ENCODE assay signal across 12 mouse cellular contexts in the genomic region with DNA sequence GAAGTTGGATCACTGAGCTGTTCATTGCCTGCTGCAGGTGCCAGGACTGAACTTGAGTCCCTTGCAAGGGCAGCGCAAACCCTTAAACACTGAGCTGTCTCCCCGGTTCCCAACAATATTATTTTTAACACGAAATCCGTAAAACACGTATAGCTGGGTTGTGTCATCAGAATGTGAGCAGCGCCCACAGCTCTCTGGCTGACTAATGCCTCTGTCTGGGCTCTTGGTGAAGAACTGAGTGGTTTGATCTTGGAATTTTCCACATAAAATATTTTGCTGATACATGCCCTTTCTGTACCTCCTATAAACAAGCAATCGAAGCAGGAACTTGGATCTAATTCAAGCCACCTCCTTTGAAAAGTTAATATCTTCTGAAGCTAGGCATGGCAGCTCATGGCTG. TPM values are rescaled to one million over a fixed set of nuclear protein-coding genes. Genes with fewer than 3 reads are reported as not detected.
DNase-seq lines count a peak whose midpoint lies in the region; ATAC-seq and TF ChIP-seq lines count a peak whose summit lies in the region.
"Had no signal": no experiment of that assay in that cellular context is flagged by ENCODE, and none has a peak within 500 bp of the region (broad histone marks: within the 10 kb centered on the region; RNA-seq: fewer than 3 reads in every experiment).

No protein-coding gene starts in this region.

- 51% methylated on average over 7 of the region's 7 CpGs for WGBS in kidney, adult 2 months
- 78% methylated on average over 7 of the region's 7 CpGs for WGBS in kidney, embryonic 16.5 days
- 48% methylated on average over 7 of the region's 7 CpGs for WGBS in lung, postnatal 0 days
- WGBS in stomach, embryonic 15.5 days: 73% methylated on average over 7 of the region's 7 CpGs

- H3K27ac ChIP-seq in kidney, adult 2 months (ENCODE audit: insufficient read depth, low read depth, low read length): peak overlapping the region; percentile 96
- no peak overlapping the region for H3K27ac ChIP-seq in kidney, embryonic 16.5 days (ENCODE audit: low read length)
- peak overlapping the region; percentile 68; the same call in 1 of the 2 replicates for H3K27ac ChIP-seq in lung, postnatal 0 days (ENCODE audit: low read length)
- H3K27ac ChIP-seq in cortical plate, adult 2 months (ENCODE audit: insufficient read depth, low read length): peak overlapping the region; percentile 96
- peak overlapping the region; percentile 26; the same call in 1 of the 2 replicates for H3K27ac ChIP-seq in stomach, embryonic 15.5 days
- H3K27ac ChIP-seq: lung, embryonic 15.5 days had no signal

- TF ChIP-seq EP300 in lung, postnatal 0 days (IDR thresholded peaks at IDR 0.05): no peak

- peak; percentile 81 for DNase-seq in kidney, adult 2 months
- DNase-seq in lung, postnatal 0 days (ENCODE audit: low spot score): peak; percentile 37
- DNase-seq in lung, postnatal 36 days: no peak
- no peak for DNase-seq in layer of hippocampus, postnatal 25 days (ENCODE audit: extremely low spot score in 1 of 2, low spot score in 1 of 2)
- DNase-seq: cerebellum, adult 9-11 months; heart, postnatal 4 days; retina, postnatal 1 day had no signal

- no peaks in the 10 kb centered on the region for H3K27me3 ChIP-seq in kidney, adult 2 months (replicated peaks; ENCODE audit: control insufficient read depth, insufficient read depth, low read length)
- H3K27me3 ChIP-seq in kidney, embryonic 16.5 days (ENCODE audit: insufficient read depth, low read length): no peaks in the 10 kb centered on the region
- H3K27me3 ChIP-seq in lung, postnatal 0 days (replicated peaks; ENCODE audit: insufficient read depth, low read length): no peaks in the 10 kb centered on the region
- H3K27me3 ChIP-seq in stomach, embryonic 15.5 days (replicated peaks): no peaks in the 10 kb centered on the region
- H3K27me3 ChIP-seq: lung, embryonic 15.5 days had no signal

- H3K9ac ChIP-seq in kidney, embryonic 16.5 days (replicated peaks; ENCODE audit: low read length): no peak overlapping the region
- no peak overlapping the region for H3K9ac ChIP-seq in lung, postnatal 0 days (replicated peaks; ENCODE audit: low read depth)
- no peak overlapping the region for H3K9ac ChIP-seq in stomach, embryonic 15.5 days
- H3K9ac ChIP-seq: lung, embryonic 15.5 days had no signal

- peaks cover 66% of the 10 kb centered on the region for H3K4me1 ChIP-seq in kidney, adult 2 months (ENCODE audit: control insufficient read depth, insufficient read depth, low read length)
- H3K4me1 ChIP-seq in kidney, embryonic 16.5 days (ENCODE audit: insufficient read depth, low read length): peaks cover 58% of the 10 kb centered on the region
- peaks cover 33% of the 10 kb centered on the region for H3K4me1 ChIP-seq in lung, postnatal 0 days (ENCODE audit: insufficient read depth, low read depth, low read length)
- H3K4me1 ChIP-seq in cortical plate, adult 2 months (ENCODE audit: control insufficient read depth, insufficient read depth, low read length): peaks cover 34% of the 10 kb centered on the region
- H3K4me1 ChIP-seq in stomach, embryonic 15.5 days: peaks cover 50% of the 10 kb centered on the region

- no peak overlapping the region for H3K4me3 ChIP-seq in kidney, adult 2 months (ENCODE audit: insufficient read depth, low read depth, low read length)
- H3K4me3 ChIP-seq in kidney, embryonic 16.5 days (ENCODE audit: low read length): no peak overlapping the region
- H3K4me3 ChIP-seq in lung, postnatal 0 days (ENCODE audit: low read depth, low read length): no peak overlapping the region
- no peak overlapping the region for H3K4me3 ChIP-seq in cortical plate, adult 2 months (ENCODE audit: insufficient read depth, low read length)
- no peak overlapping the region for H3K4me3 ChIP-seq in stomach, embryonic 15.5 days (replicated peaks)
- H3K4me3 ChIP-seq: erythroblast, embryonic 14.5 days; lung, embryonic 15.5 days had no signal

- H3K9me3 ChIP-seq in kidney, embryonic 16.5 days (ENCODE audit: low read length): no peaks in the 10 kb centered on the region
- no peaks in the 10 kb centered on the region for H3K9me3 ChIP-seq in lung, postnatal 0 days (ENCODE audit: low read length)
- no peaks in the 10 kb centered on the region for H3K9me3 ChIP-seq in stomach, embryonic 15.5 days
- H3K9me3 ChIP-seq: lung, embryonic 15.5 days had no signal

- no peak for ATAC-seq in kidney, embryonic 16.5 days (ENCODE audit: low FRiP score, low TSS enrichment)
- ATAC-seq in lung, postnatal 0 days: no peak
- no peak for ATAC-seq in stomach, embryonic 15.5 days (ENCODE audit: insufficient read depth, low FRiP score, low read depth)

- TF ChIP-seq CTCF in kidney, adult 2 months (conservative IDR thresholded peaks at IDR 0.05; ENCODE audit: insufficient read depth, insufficient read length, low read depth, low read length): no peak
- no peak for TF ChIP-seq CTCF in lung, postnatal 0 days (IDR thresholded peaks at IDR 0.05)
- no peak for TF ChIP-seq CTCF in cortical plate, adult 2 months (IDR thresholded peaks at IDR 0.05; ENCODE audit: extremely low read depth, insufficient read depth, low read length)

- TF ChIP-seq POLR2A in kidney, adult 2 months (IDR thresholded peaks at IDR 0.05; ENCODE audit: low read depth, low read length): no peak
- peak; percentile 72 for TF ChIP-seq POLR2A in cortical plate, adult 2 months (IDR thresholded peaks at IDR 0.05; ENCODE audit: extremely low read depth, insufficient read depth, low read length)

- H3K4me2 ChIP-seq in kidney, embryonic 16.5 days (replicated peaks; ENCODE audit: low read depth, low read length): no peak overlapping the region
- H3K4me2 ChIP-seq in lung, postnatal 0 days (replicated peaks; ENCODE audit: low read depth, low read length): no peak overlapping the region
- no peak overlapping the region for H3K4me2 ChIP-seq in stomach, embryonic 15.5 days
- H3K4me2 ChIP-seq: lung, embryonic 15.5 days had no signal

- no peaks in the 10 kb centered on the region for H3K36me3 ChIP-seq in kidney, adult 2 months (ENCODE audit: control insufficient read depth, insufficient read depth, low read length)
- H3K36me3 ChIP-seq in kidney, embryonic 16.5 days (ENCODE audit: insufficient read depth, low read length): no peaks in the 10 kb centered on the region
- H3K36me3 ChIP-seq in lung, postnatal 0 days (ENCODE audit: insufficient read depth, low read length): no peaks in the 10 kb centered on the region
- no peaks in the 10 kb centered on the region for H3K36me3 ChIP-seq in stomach, embryonic 15.5 days
- H3K36me3 ChIP-seq: lung, embryonic 15.5 days had no signal

RNA-seq across cellular contexts. Expression of gene Scyl1, which starts 43.8 kb away (rescaled TPM):
- 107 and 134 TPM in 2 replicates for polyA plus RNA-seq in kidney, adult 2 months (2012; rRNA removed)
- 82.9 and 85.3 TPM in 2 replicates for polyA plus RNA-seq in kidney, embryonic 16.5 days (2015; fragmentation: Nextera tagmentation; extraction: Ambion mirVana)
- 64.6 TPM in 2 replicates for polyA plus RNA-seq in lung, postnatal 0 days (2015; fragmentation: Nextera tagmentation; extraction: Ambion mirVana)
- polyA plus RNA-seq in cortical plate, adult 2 months (2012; rRNA removed): 120 and 124 TPM in 2 replicates
- 63.6 and 68.9 TPM in 2 replicates for polyA plus RNA-seq in stomach, embryonic 15.5 days (2015; fragmentation: Nextera tagmentation; extraction: Ambion mirVana)
- 10 to 100 TPM; 68.6 to 71.8 TPM for total RNA-seq in layer of hippocampus, postnatal 25 days (2021)

Comparison
In these comparisons a context has a peak if more than half of its experiments do, and no peak if none do; other contexts are left out.
1. DNase-seq: peak in kidney, adult 2 months (single experiment) and lung, postnatal 0 days (single experiment); none in lung, postnatal 36 days (single experiment) and layer of hippocampus, postnatal 25 days (0 of 2).